Mouse (Mus musculus) limb, embryonic 10.5 days (tissue): ENCODE measurements around the gene Dennd2c. TPM values are rescaled to one million over a fixed set of nuclear protein-coding genes. Genes with fewer than 3 reads are reported as not detected.
"Not testable (repeated sequence)": the region's sequence is repeated elsewhere in the genome, so short reads cannot be mapped to it uniquely, and the experiment has no call there.

Experiments
- DNase-seq: peaks from one replicate; pipeline ENCODE4 v3.0.0-alpha.2; 2017; ENCODE audit warnings: low spot score
- H3K27ac ChIP-seq: fragments of 300-500 bp; sonication (generic); 2 replicates; pipeline ENCODE4 v1.5.1; 2016; ENCODE audit warnings: mild to moderate bottlenecking
- H3K27me3 ChIP-seq: fragments of 300-500 bp; sonication (generic); 2 replicates; pipeline ENCODE4 v1.6.1; 2016; ENCODE audit warnings: low read depth, mild to moderate bottlenecking; ENCODE audit not compliant: poor library complexity, severe bottlenecking
- H3K36me3 ChIP-seq: fragments of 300-500 bp; sonication (generic); 2 replicates; pipeline ENCODE4 v1.6.1; 2016; ENCODE audit warnings: mild to moderate bottlenecking, moderate library complexity
- H3K4me1 ChIP-seq: fragments of 300-500 bp; sonication (generic); 2 replicates; pipeline ENCODE4 v1.6.1; 2016
- H3K4me3 ChIP-seq: fragments of 300-500 bp; sonication (generic); 2 replicates; pipeline ENCODE4 v1.5.1; 2016; ENCODE audit warnings: mild to moderate bottlenecking, moderate library complexity
- H3K9me3 ChIP-seq: fragments of 300-500 bp; sonication (generic); replicated peaks from 2 replicates; pipeline ENCODE4 v1.6.1; 2016; ENCODE audit warnings: mild to moderate bottlenecking
- WGBS: fragments of 180-500 bp; shearing (Covaris S2); methylation state at CpG from one replicate; pipeline ENCODE4 v1.1.7; 2016; 5-methylcytosine and 5-hydroxymethylcytosine counted together
- polyA plus RNA-seq: library from polyadenylated mRNA; unstranded; fragments of >200 nt; fragmentation: Nextera tagmentation; extraction: Ambion mirVana; gene quantifications from 2 replicates; pipeline ENCODE4 v1.2.1, GENCODE M21; 2016

Dennd2c gene
- polyA plus RNA-seq, 1 experiment from 2014 or later: 3.1 TPM

GRCm38 (mm10) chr3:103214593-103215285 lies 112.3 kb downstream of the Dennd2c start:
- H3K4me1 ChIP-seq: peaks cover 9% of the 10 kb centered on the region; the same call in 1 of the 2 replicates
- H3K9me3 ChIP-seq: no peaks in the 10 kb centered on the region
- H3K4me3 ChIP-seq: no peak overlapping the region
- H3K27ac ChIP-seq: no peak overlapping the region
- WGBS: 84% methylated on average over 8 of the region's 8 CpGs
- H3K36me3 ChIP-seq: no peaks in the 10 kb centered on the region
- no peaks in the 10 kb centered on the region for H3K27me3 ChIP-seq
- no peak for DNase-seq

DNA sequence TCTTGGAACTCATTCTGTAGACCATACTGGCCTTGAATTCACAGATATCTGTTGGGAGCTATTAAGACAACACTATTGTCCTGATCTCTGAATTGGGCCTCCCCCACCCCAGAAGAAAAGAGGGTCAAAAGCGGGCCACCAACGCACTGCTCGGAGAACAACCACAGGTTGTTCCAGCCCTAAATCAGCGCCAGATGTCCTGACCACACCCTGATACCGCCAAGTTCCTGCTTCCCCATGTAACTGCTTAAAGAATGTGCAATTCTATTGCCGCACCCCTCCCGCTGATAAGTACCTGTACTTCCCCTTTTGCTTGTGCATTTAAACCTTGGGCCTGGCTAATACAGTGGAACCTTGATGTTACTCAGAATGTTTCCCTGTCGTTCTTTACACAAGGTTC lies 113.0 kb downstream of the Dennd2c start:
- H3K36me3 ChIP-seq, H3K9me3 ChIP-seq, H3K4me1 ChIP-seq, H3K4me3 ChIP-seq, DNase-seq, H3K27me3 ChIP-seq, H3K27ac ChIP-seq: not testable (repeated sequence)
- 84% methylated on average over 8 of the region's 8 CpGs for WGBS

Other genes with a start within 250 kb of the Dennd2c start
- gene Sycp1, start 166.5 kb upstream of the Dennd2c start, polyA plus RNA-seq: not detected in 2 replicates
- gene Nr1h5, start 138.5 kb upstream of the Dennd2c start, polyA plus RNA-seq: not detected in 2 replicates
- 46.9 and 53.9 TPM in 2 replicates for gene Sike1, start 106.9 kb upstream of the Dennd2c start, polyA plus RNA-seq
- gene Csde1, start 82.2 kb upstream of the Dennd2c start, polyA plus RNA-seq: 380 and 462 TPM in 2 replicates
- gene Nras, start 44.3 kb upstream of the Dennd2c start, polyA plus RNA-seq: 123 and 134 TPM in 2 replicates
- 0.10 TPM in 1 of 2 replicates, not detected in the other for gene Ampd1, start 28.6 kb upstream of the Dennd2c start, polyA plus RNA-seq
- gene Bcas2, start 69.1 kb downstream of the Dennd2c start, polyA plus RNA-seq: 234 and 238 TPM in 2 replicates
- 34.0 and 36.3 TPM in 2 replicates for gene Trim33, start 176.7 kb downstream of the Dennd2c start, polyA plus RNA-seq